Mouse (Mus musculus) cerebellum, adult 11-12 months (tissue): ENCODE data around the gene 1700016C15Rik.

Source experiments
- DNase-seq: peaks from one replicate; pipeline ENCODE4 v3.0.0; 2022

1700016C15Rik gene

GRCm38 (mm10) chr1:177729043-177730024 lies at the start of gene 1700016C15Rik:
Gene 1700016C15Rik, plus strand, starts transcription at chr1:177729814.
- DNase-seq = no peak

- no peak for DNase-seq
Measured at GRCm38 (mm10) chr1:177681239-177681638, 48.4 kb upstream of the 1700016C15Rik start.

GRCm38 (mm10) chr1:177683931-177684836 lies 45.4 kb upstream of the 1700016C15Rik start:
- DNase-seq = peak; percentile 68

- DNase-seq = peak; percentile 45
Measured at GRCm38 (mm10) chr1:177684901-177685300, 44.7 kb upstream of the 1700016C15Rik start.

GRCm38 (mm10) chr1:177686137-177686536 lies 43.5 kb upstream of the 1700016C15Rik start:
- DNase-seq = no peak

- peak; percentile 54 for DNase-seq
Measured at GRCm38 (mm10) chr1:177686982-177687381, 42.6 kb upstream of the 1700016C15Rik start.

GRCm38 (mm10) chr1:177692491-177692890 lies 37.1 kb upstream of the 1700016C15Rik start:
- DNase-seq = no peak

GRCm38 (mm10) chr1:177693486-177694252 lies 35.9 kb upstream of the 1700016C15Rik start:
- peak; percentile 43 for DNase-seq

- no peak for DNase-seq
Measured at GRCm38 (mm10) chr1:177700560-177700959, 29.1 kb upstream of the 1700016C15Rik start.

- DNase-seq = peak; percentile 73
Measured at GRCm38 (mm10) chr1:177702481-177703146, 27.0 kb upstream of the 1700016C15Rik start.

GRCm38 (mm10) chr1:177703147-177703807 lies 26.3 kb upstream of the 1700016C15Rik start:
- DNase-seq = no peak

- no peak for DNase-seq
Measured at GRCm38 (mm10) chr1:177705204-177705603, 24.4 kb upstream of the 1700016C15Rik start.

- DNase-seq = no peak
Measured at GRCm38 (mm10) chr1:177707571-177707970, 22.0 kb upstream of the 1700016C15Rik start.

- DNase-seq = no peak
Measured at GRCm38 (mm10) chr1:177708583-177709055, 21.0 kb upstream of the 1700016C15Rik start.

- no peak for DNase-seq
Measured at GRCm38 (mm10) chr1:177711000-177711399, 18.6 kb upstream of the 1700016C15Rik start.

GRCm38 (mm10) chr1:177711418-177711817 lies 18.2 kb upstream of the 1700016C15Rik start:
- no peak for DNase-seq

- DNase-seq = no peak
Measured at GRCm38 (mm10) chr1:177713635-177714396, 15.8 kb upstream of the 1700016C15Rik start.

GRCm38 (mm10) chr1:177714397-177715012 lies 15.1 kb upstream of the 1700016C15Rik start:
- no peak for DNase-seq

GRCm38 (mm10) chr1:177716448-177716847 lies 13.2 kb upstream of the 1700016C15Rik start:
- DNase-seq = no peak
